Mouse (Mus musculus) MEL (cell line): Measurements from ENCODE around the gene Pkd1l2. TPM values are rescaled to one million over a fixed set of nuclear protein-coding genes. Genes with fewer than 3 reads are reported as not detected.
A peak's percentile ranks its signal among the peaks of the same experiment; 100 is the strongest.

Source experiments
- DNase-seq: peaks from one replicate; pipeline ENCODE4 v3.0.0; 2011; ENCODE audit warnings: low read depth, low spot score
- H3K27ac ChIP-seq: 2 replicates; pipeline ENCODE4 v1.5.1; 2012; ENCODE audit warnings: low read depth, mild to moderate bottlenecking, control low read depth, low read length, moderate library complexity; ENCODE audit not compliant: control insufficient read depth
- H3K27me3 ChIP-seq, 2 experiments: fragments of 150-350 bp in 1 of 2; sonication (generic) in 1 of 2; 2 replicates each; pipeline ENCODE4 v1.6.1; 2012; ENCODE audit warnings: low read length in 2 of 2, mild to moderate bottlenecking in 2 of 2, improper control_type of control experiment in 1 of 2, moderate library complexity in 1 of 2; ENCODE audit not compliant: insufficient read depth in 2 of 2, control insufficient read depth in 1 of 2
- H3K36me3 ChIP-seq, 2 experiments: 2 replicates each; pipeline ENCODE4 v1.6.1; 2012 to 2014; ENCODE audit warnings: low read length in 2 of 2, improper control_type of control experiment in 1 of 2, inconsistent platforms in 1 of 2, mild to moderate bottlenecking in 1 of 2; ENCODE audit not compliant: insufficient read depth in 2 of 2, control insufficient read depth in 1 of 2
- H3K4me1 ChIP-seq, 2 experiments: fragments of 150-350 bp in 1 of 2; sonication (generic) in 1 of 2; 2 replicates each; pipeline ENCODE4 v1.6.1; 2012; ENCODE audit warnings: low read length in 2 of 2, improper control_type of control experiment in 1 of 2, mild to moderate bottlenecking in 1 of 2; ENCODE audit not compliant: insufficient read depth in 2 of 2, control insufficient read depth in 1 of 2
- H3K4me3 ChIP-seq, 2 experiments: fragments of 150-350 bp in 1 of 2; sonication (generic) in 1 of 2; 2 replicates each; pipeline ENCODE4 v1.5.1; 2012; ENCODE audit warnings: low read depth in 2 of 2, low read length in 2 of 2, mild to moderate bottlenecking in 2 of 2, moderate library complexity in 2 of 2, control low read depth in 1 of 2, improper control_type of control experiment in 1 of 2; ENCODE audit not compliant: control insufficient read depth in 1 of 2, insufficient read depth in 1 of 2
- H3K79me2 ChIP-seq: 2 replicates; pipeline ENCODE4 v1.6.1; 2012; ENCODE audit warnings: mild to moderate bottlenecking, low read length, moderate library complexity; ENCODE audit not compliant: control insufficient read depth, poor library complexity, insufficient read depth
- H3K9ac ChIP-seq: 2 replicates; pipeline ENCODE4 v1.6.1; 2012; ENCODE audit warnings: low read depth, mild to moderate bottlenecking, control low read depth, low read length, moderate library complexity; ENCODE audit not compliant: control insufficient read depth, poor library complexity, severe bottlenecking
- H3K9me3 ChIP-seq: fragments of 150-350 bp; sonication (generic); replicated peaks from 2 replicates; pipeline ENCODE4 v1.6.1; 2012; ENCODE audit warnings: mild to moderate bottlenecking, low read length, improper control_type of control experiment, moderate library complexity; ENCODE audit not compliant: insufficient read depth
- BHLHE40 ChIP-seq: IDR thresholded peaks from 2 replicates; pipeline ENCODE4 v1.6.1; 2012; ENCODE audit warnings: low read depth, mild to moderate bottlenecking, inconsistent platforms, low read length, improper control_type of control experiment, borderline replicate concordance
- CHD1 ChIP-seq: IDR thresholded peaks from 2 replicates; pipeline ENCODE4 v1.6.1; 2012; ENCODE audit warnings: low read depth, mild to moderate bottlenecking, inconsistent platforms, low read length, improper control_type of control experiment
- CTCF ChIP-seq, 3 experiments: IDR thresholded peaks in 2 of 3; conservative IDR thresholded peaks in 1 of 3; 2 replicates each; pipeline ENCODE4 v1.5.1; 2011 to 2012; ENCODE audit warnings: low read length in 3 of 3, low read depth in 2 of 3, mild to moderate bottlenecking in 2 of 3, improper control_type of control experiment in 1 of 3, inconsistent platforms in 1 of 3, mixed read lengths in 1 of 3, moderate library complexity in 1 of 3; ENCODE audit not compliant: control insufficient read depth in 1 of 3, insufficient read depth in 1 of 3, poor library complexity in 1 of 3, severe bottlenecking in 1 of 3
- E2F4 ChIP-seq: IDR thresholded peaks from 2 replicates; pipeline ENCODE4 v1.6.1; 2011; ENCODE audit warnings: low read depth, low read length, improper control_type of control experiment, borderline replicate concordance
- EP300 ChIP-seq, 2 experiments: IDR thresholded peaks; 2 replicates each; pipeline ENCODE4 v1.6.1; 2011; ENCODE audit warnings: improper control_type of control experiment in 2 of 2, low read length in 2 of 2, low read depth in 1 of 2, mild to moderate bottlenecking in 1 of 2
- ETS1 ChIP-seq: IDR thresholded peaks from 2 replicates; pipeline ENCODE4 v1.6.1; 2012; ENCODE audit warnings: low read depth, mild to moderate bottlenecking, inconsistent platforms, low read length, improper control_type of control experiment, moderate library complexity
- GABPA ChIP-seq: IDR thresholded peaks from 2 replicates; pipeline ENCODE4 v1.6.1; 2012; ENCODE audit warnings: low read depth, mild to moderate bottlenecking, inconsistent platforms, low read length, improper control_type of control experiment, moderate library complexity
- GATA1 ChIP-seq: IDR thresholded peaks from 2 replicates; pipeline ENCODE4 v1.6.1; 2011; ENCODE audit warnings: low read depth, low read length, improper control_type of control experiment
- MAFK ChIP-seq: IDR thresholded peaks from 2 replicates; pipeline ENCODE4 v1.6.1; 2011; ENCODE audit warnings: low read depth, mild to moderate bottlenecking, low read length, improper control_type of control experiment, borderline replicate concordance
- MEF2A ChIP-seq: IDR thresholded peaks from 2 replicates; pipeline ENCODE4 v1.6.1; 2014; ENCODE audit warnings: low read depth, mild to moderate bottlenecking, inconsistent platforms, low read length, improper control_type of control experiment; ENCODE audit not compliant: poor library complexity, insufficient replicate concordance, severe bottlenecking; ENCODE audit errors: extremely low read depth
- MYC ChIP-seq: IDR thresholded peaks from 2 replicates; pipeline ENCODE4 v1.6.1; 2011; ENCODE audit warnings: low read depth, mild to moderate bottlenecking, low read length, improper control_type of control experiment, moderate library complexity
- NELFE ChIP-seq: IDR thresholded peaks from 2 replicates; pipeline ENCODE4 v1.6.1; 2011; ENCODE audit warnings: low read depth, low read length, improper control_type of control experiment
- NRF1 ChIP-seq: IDR thresholded peaks from 2 replicates; pipeline ENCODE4 v1.6.1; 2014; ENCODE audit warnings: low read depth, mild to moderate bottlenecking, inconsistent platforms, low read length, improper control_type of control experiment, moderate library complexity; ENCODE audit not compliant: poor library complexity, insufficient read depth, severe bottlenecking
- POLR2AphosphoS2 ChIP-seq: IDR thresholded peaks from 2 replicates; pipeline ENCODE4 v1.6.1; 2011; ENCODE audit warnings: low read length, improper control_type of control experiment
- RAD21 ChIP-seq: IDR thresholded peaks from 2 replicates; pipeline ENCODE4 v1.6.1; 2011; ENCODE audit warnings: mild to moderate bottlenecking, low read depth, low read length, improper control_type of control experiment
- RCOR1 ChIP-seq: IDR thresholded peaks from 2 replicates; pipeline ENCODE4 v1.6.1; 2012; ENCODE audit warnings: low read depth, mild to moderate bottlenecking, inconsistent platforms, low read length, improper control_type of control experiment
- SIN3A ChIP-seq: IDR thresholded peaks from 2 replicates; pipeline ENCODE4 v1.6.1; 2012; ENCODE audit warnings: low read length, improper control_type of control experiment, inconsistent platforms
- TAL1 ChIP-seq: IDR thresholded peaks from 2 replicates; pipeline ENCODE4 v1.6.1; 2012; ENCODE audit warnings: mild to moderate bottlenecking, inconsistent platforms, low read length, moderate library complexity, mixed read lengths
- TBP ChIP-seq: IDR thresholded peaks from 2 replicates; pipeline ENCODE4 v1.8.0; 2011; ENCODE audit warnings: low read depth, low read length, improper control_type of control experiment
- TCF12 ChIP-seq: IDR thresholded peaks from 2 replicates; pipeline ENCODE4 v1.6.1; 2014; ENCODE audit warnings: low read depth, mild to moderate bottlenecking, inconsistent platforms, low read length, improper control_type of control experiment, moderate library complexity
- USF1 ChIP-seq: IDR thresholded peaks from 2 replicates; pipeline ENCODE4 v1.6.1; 2014; ENCODE audit warnings: low read depth, mild to moderate bottlenecking, inconsistent platforms, low read length, improper control_type of control experiment, moderate library complexity
- ZKSCAN1 ChIP-seq: IDR thresholded peaks from 2 replicates; pipeline ENCODE4 v1.6.1; 2012; ENCODE audit warnings: low read depth, mild to moderate bottlenecking, inconsistent platforms, low read length, improper control_type of control experiment, moderate library complexity
- ZMIZ1 ChIP-seq: IDR thresholded peaks from 2 replicates; pipeline ENCODE4 v1.6.1; 2012; ENCODE audit warnings: low read depth, mild to moderate bottlenecking, inconsistent platforms, low read length, improper control_type of control experiment, moderate library complexity
- ZNF384 ChIP-seq: IDR thresholded peaks from 2 replicates; pipeline ENCODE4 v1.6.1; 2012; ENCODE audit warnings: low read depth, mild to moderate bottlenecking, inconsistent platforms, low read length, improper control_type of control experiment
- polyA plus RNA-seq, 2 experiments: library from polyadenylated mRNA; stranded (reverse) in 1 of 2; unstranded in 1 of 2; fragments of >175 nt in 1 of 2; fragments of >200 nt in 1 of 2; gene quantifications; 2 replicates each; pipeline versions ENCODE4 v1.2.1 to v1.2.4; 2012; ENCODE audit warnings: low replicate concordance in 2 of 2, low read depth in 1 of 2; ENCODE audit not compliant: insufficient read length in 2 of 2, insufficient read depth in 1 of 2, missing spikeins in 1 of 2
- total RNA-seq: library from RNA; depleted of rRNA; stranded (reverse); fragments of 300-350 nt; gene quantifications from 2 replicates; pipeline ENCODE4 v1.2.3, GENCODE M21; 2012

Gene Pkd1l2
- total and polyA plus RNA-seq, 3 experiments = 0.86 to 1.5 TPM; not detected in 1

- Histone ChIP-seq H3K4me3 (no peak overlapping the region), H3K79me2 (no peaks in the 10 kb centered on the region), H3K27ac (no peak overlapping the region), H3K9ac (no peak overlapping the region), H3K27me3 (no peaks in the 10 kb centered on the region), H3K36me3 (peaks cover 0 to 9% of the 10 kb centered on the region in 2 experiments; a peak in 2 of 4 replicates), H3K4me1 (peaks cover 11 to 29% of the 10 kb centered on the region in 2 experiments), H3K9me3 (no peaks in the 10 kb centered on the region)
- TF ChIP-seq ETS1 = no peak
- no peak for TF ChIP-seq E2F4
- no peak for TF ChIP-seq USF1
- no peak for TF ChIP-seq CTCF (IDR thresholded peaks at IDR 0.05 in 2 of 3, conservative IDR thresholded peaks at IDR 0.05 in 1 of 3; ENCODE audit: control insufficient read depth in 1 of 3, insufficient read depth in 1 of 3, low read depth in 2 of 3, low read length in 3 of 3, poor library complexity in 1 of 3, severe bottlenecking in 1 of 3)
- no peak for TF ChIP-seq TAL1
- no peak for TF ChIP-seq GATA1
- TF ChIP-seq SIN3A = no peak
- TF ChIP-seq TCF12 = no peak
- DNase-seq = no peak
Measured at GRCm38 (mm10) chr8:117051316-117051715, 30.9 kb downstream of the Pkd1l2 start.

- Histone ChIP-seq H3K27me3 (no peaks in the 10 kb centered on the region), H3K27ac (no peak overlapping the region)
- no peak for DNase-seq
Measured at GRCm38 (mm10) chr8:117050763-117051162, 31.5 kb downstream of the Pkd1l2 start.

DNA sequence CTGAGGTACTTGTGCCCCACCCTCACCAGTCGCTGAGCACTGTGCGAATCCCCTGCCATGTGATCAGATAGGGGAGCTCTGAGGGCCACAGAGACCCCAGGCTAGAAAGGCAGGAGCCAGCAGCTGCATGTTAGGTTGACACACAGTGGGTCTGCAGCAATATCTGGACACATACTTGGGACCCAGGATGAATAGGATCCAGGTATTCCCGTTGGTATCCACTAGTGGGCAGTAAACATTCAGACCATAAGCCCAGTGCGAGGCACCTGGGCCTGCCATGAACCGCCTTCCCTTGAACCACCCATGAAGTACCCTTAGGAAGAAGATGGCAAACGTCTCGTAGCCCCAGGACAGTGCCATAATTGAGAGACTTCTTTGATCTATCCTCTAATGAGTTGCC lies 32.8 kb downstream of the Pkd1l2 start:
- H3K27ac ChIP-seq = no peak overlapping the region
- peaks cover 0 to 6% of the 10 kb centered on the region in 2 experiments; a peak in 2 of 4 replicates for H3K36me3 ChIP-seq
- no peak for TF ChIP-seq E2F4
- TF ChIP-seq RAD21 = peak; percentile 27
- no peak for TF ChIP-seq ZMIZ1
- no peak for TF ChIP-seq MYC
- TF ChIP-seq CHD1 = no peak
- no peak for TF ChIP-seq SIN3A
- peak; percentile 23 to 41 (median 37); a peak in 3 of 6 replicates for TF ChIP-seq CTCF (IDR thresholded peaks at IDR 0.05 in 2 of 3, conservative IDR thresholded peaks at IDR 0.05 in 1 of 3; ENCODE audit: control insufficient read depth in 1 of 3, insufficient read depth in 1 of 3, low read depth in 2 of 3, low read length in 3 of 3, poor library complexity in 1 of 3, severe bottlenecking in 1 of 3)
- TF ChIP-seq ZKSCAN1 = peak; percentile 80; the same call in 1 of the 2 replicates
- TF ChIP-seq, all 39 proteins: peak for 3
- H3K9ac ChIP-seq = no peak overlapping the region
- no peak overlapping the region for H3K4me3 ChIP-seq
- no peaks in the 10 kb centered on the region for H3K27me3 ChIP-seq
- H3K4me1 ChIP-seq = peaks cover 5 to 13% of the 10 kb centered on the region in 2 experiments
- no peak for DNase-seq
- no peaks in the 10 kb centered on the region for H3K79me2 ChIP-seq
- H3K9me3 ChIP-seq = no peaks in the 10 kb centered on the region

More at GRCm38 (mm10) chr8:117050763-117051162, 31.5 kb downstream of the Pkd1l2 start:
- Histone ChIP-seq H3K79me2 (no peaks in the 10 kb centered on the region), H3K36me3 (peaks cover 0 to 9% of the 10 kb centered on the region in 2 experiments; a peak in 2 of 4 replicates), H3K4me3 (no peak overlapping the region), H3K9ac (no peak overlapping the region), H3K4me1 (peaks cover 11 to 24% of the 10 kb centered on the region in 2 experiments), H3K9me3 (no peaks in the 10 kb centered on the region)
- TF ChIP-seq BHLHE40 (no peak), ZKSCAN1 (no peak), TBP (no peak), NRF1 (no peak), MEF2A (no peak), ZMIZ1 (no peak), MAFK (no peak), EP300 (IDR thresholded peaks at IDR 0.05; ENCODE audit: low read depth in 1 of 2, low read length in 2 of 2) (no peak), ZNF384 (no peak), E2F4 (no peak), GABPA (no peak), RCOR1 (no peak), USF1 (no peak), NELFE (no peak), POLR2AphosphoS2 (no peak)
